Mouse (Mus musculus) hindbrain, embryonic 13.5 days (tissue): ENCODE data around the gene Ephb2. TPM values are rescaled to one million over a fixed set of nuclear protein-coding genes. Genes with fewer than 3 reads are reported as not detected.
A peak's percentile ranks its signal among the peaks of the same experiment; 100 is the strongest.

Experiments
- ATAC-seq: fragments of 200-750 bp; cut with Nextera tagmentation; 2 replicates; pipeline ENCODE4 v1.8.0; 2017; ENCODE audit warnings: moderate TSS enrichment; ENCODE audit not compliant: low FRiP score
- H3K27ac ChIP-seq: fragments of 300-500 bp; sonication (generic); 2 replicates; pipeline ENCODE4 v1.5.1; 2015; ENCODE audit warnings: inconsistent platforms, mild to moderate bottlenecking, moderate library complexity
- H3K27me3 ChIP-seq: fragments of 300-500 bp; sonication (generic); 2 replicates; pipeline ENCODE4 v1.6.1; 2015; ENCODE audit warnings: mild to moderate bottlenecking, inconsistent platforms
- H3K36me3 ChIP-seq: fragments of 300-500 bp; sonication (generic); 2 replicates; pipeline ENCODE4 v1.6.1; 2015; ENCODE audit warnings: mild to moderate bottlenecking, inconsistent platforms
- H3K4me1 ChIP-seq: fragments of 300-500 bp; sonication (generic); replicated peaks from 2 replicates; pipeline ENCODE4 v1.6.1; 2015; ENCODE audit warnings: inconsistent platforms
- H3K4me2 ChIP-seq: fragments of 300-500 bp; sonication (generic); 2 replicates; pipeline ENCODE4 v1.6.1; 2015; ENCODE audit warnings: inconsistent platforms, mild to moderate bottlenecking, moderate library complexity
- H3K4me3 ChIP-seq: fragments of 300-500 bp; sonication (generic); 2 replicates; pipeline ENCODE4 v1.5.1; 2015; ENCODE audit warnings: mild to moderate bottlenecking, inconsistent platforms
- H3K9ac ChIP-seq: fragments of 300-500 bp; sonication (generic); 2 replicates; pipeline ENCODE4 v1.6.1; 2015; ENCODE audit warnings: mild to moderate bottlenecking, inconsistent platforms
- H3K9me3 ChIP-seq: fragments of 300-500 bp; sonication (generic); 2 replicates; pipeline ENCODE4 v1.6.1; 2016; ENCODE audit warnings: inconsistent platforms
- WGBS: fragments of 180-500 bp; shearing (Covaris S2); methylation state at CpG from one replicate; pipeline ENCODE4 v1.1.7; 2015; 5-methylcytosine and 5-hydroxymethylcytosine counted together
- polyA plus RNA-seq: library from polyadenylated mRNA; unstranded; fragments of >200 nt; fragmentation: Nextera tagmentation; extraction: Ambion mirVana; gene quantifications from 2 replicates; pipeline ENCODE4 v1.2.1, GENCODE M21; 2015

Ephb2 gene
- polyA plus RNA-seq, 1 experiment from 2014 or later = 16.5 TPM

GRCm38 (mm10) chr4:136651357-136651811, 184.4 kb downstream of the Ephb2 start:
- 56% methylated on average over 3 of the region's 3 CpGs for WGBS
- Histone ChIP-seq H3K9ac (no peak overlapping the region), H3K4me1 (peaks cover 30% of the 10 kb centered on the region), H3K4me3 (no peak overlapping the region), H3K4me2 (no peak overlapping the region), H3K27ac (peak overlapping the region; percentile 80; the same call in 1 of the 2 replicates), H3K36me3 (peaks cover 29% of the 10 kb centered on the region), H3K27me3 (no peaks in the 10 kb centered on the region), H3K9me3 (peaks cover 7% of the 10 kb centered on the region; the same call in 1 of the 2 replicates)
- ATAC-seq = 0 out of 2 replicates have a peak, but pooled peaks have one; percentile 27

GRCm38 (mm10) chr4:136650261-136650660, 185.5 kb downstream of the Ephb2 start:
- Histone ChIP-seq H3K36me3 (peaks cover 18% of the 10 kb centered on the region), H3K4me2 (no peak overlapping the region), H3K27ac (no peak overlapping the region), H3K9ac (no peak overlapping the region), H3K27me3 (no peaks in the 10 kb centered on the region), H3K4me3 (no peak overlapping the region), H3K9me3 (peaks cover 7% of the 10 kb centered on the region; the same call in 1 of the 2 replicates), H3K4me1 (peaks cover 30% of the 10 kb centered on the region)
- ATAC-seq = no peak
- 81% methylated on average over 8 of the region's 8 CpGs for WGBS

DNA sequence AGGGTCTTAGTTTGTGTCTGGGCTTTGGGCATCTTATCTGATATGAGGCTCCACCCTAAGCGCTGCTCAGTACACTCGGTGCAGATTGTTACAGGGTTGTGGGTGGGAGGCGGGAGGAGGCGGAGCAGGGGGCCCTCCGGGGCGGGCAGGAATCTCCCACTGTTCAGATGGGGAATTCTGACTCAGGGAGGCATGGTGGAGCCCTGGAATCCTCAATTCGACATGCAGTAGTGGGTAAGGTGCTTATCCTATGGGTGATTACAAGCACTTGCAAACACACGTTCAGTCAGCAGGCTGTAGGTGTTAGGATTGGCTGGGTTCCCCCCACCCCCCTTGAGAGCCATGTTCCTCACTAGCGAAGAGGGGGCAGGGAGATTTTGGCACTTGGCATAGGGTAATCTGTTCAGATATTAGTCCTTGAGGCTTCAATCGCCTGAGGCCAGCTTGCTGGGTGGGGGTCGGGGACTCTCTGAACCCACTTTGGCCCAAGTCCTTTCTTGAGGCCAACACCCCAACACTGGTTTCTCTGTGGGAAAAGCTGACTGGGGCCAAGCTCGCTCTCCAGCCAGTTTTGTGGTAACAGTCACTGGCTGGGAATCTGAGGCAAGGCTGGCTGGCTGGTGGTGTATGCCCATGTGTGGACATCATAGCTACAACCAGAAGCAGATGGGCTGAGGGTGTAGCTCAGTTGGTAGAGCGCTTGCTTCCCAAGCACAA, 186.2 kb downstream of the Ephb2 start:
- H3K4me1 ChIP-seq = peaks cover 30% of the 10 kb centered on the region
- H3K4me2 ChIP-seq = no peak overlapping the region
- no peaks in the 10 kb centered on the region for H3K27me3 ChIP-seq
- peaks cover 7% of the 10 kb centered on the region; the same call in 1 of the 2 replicates for H3K9me3 ChIP-seq
- H3K27ac ChIP-seq = no peak overlapping the region
- peaks cover 12% of the 10 kb centered on the region for H3K36me3 ChIP-seq
- WGBS = 44% methylated on average over 13 of the region's 13 CpGs
- H3K4me3 ChIP-seq = no peak overlapping the region
- ATAC-seq = no peak
- 0 out of 2 replicates have a peak overlapping the region, but pooled peaks have one; percentile 53 for H3K9ac ChIP-seq

DNA sequence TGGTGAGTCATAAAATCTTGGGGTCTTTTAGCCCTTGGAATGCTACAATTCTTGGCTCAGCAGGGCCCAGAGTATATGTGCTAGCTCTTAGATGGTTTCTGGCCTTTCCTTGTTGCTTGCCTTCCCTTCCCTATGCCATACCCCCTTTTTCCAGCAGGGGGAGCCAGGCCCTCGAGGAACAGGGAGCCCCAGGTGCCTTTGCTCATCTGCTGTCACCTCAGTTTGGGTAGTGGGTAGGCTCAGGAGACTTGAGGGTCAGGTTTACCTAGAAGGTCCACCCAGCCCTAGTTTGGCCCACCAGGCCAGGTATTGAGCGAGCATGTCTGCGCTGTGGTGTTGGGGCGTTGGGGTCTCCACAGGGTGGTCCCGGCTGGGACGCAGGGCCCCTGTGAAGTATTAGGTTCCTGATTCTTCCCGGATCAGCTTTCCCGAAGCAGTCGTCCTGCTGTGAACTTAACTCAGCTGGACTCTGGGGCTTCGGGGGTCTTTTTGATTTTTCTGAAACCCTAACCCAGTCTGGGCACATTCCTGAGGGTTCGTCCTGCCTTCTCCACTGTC, 186.8 kb downstream of the Ephb2 start:
- no peak for ATAC-seq
- H3K27ac ChIP-seq = no peak overlapping the region
- H3K9ac ChIP-seq = 0 out of 2 replicates have a peak overlapping the region, but pooled peaks have one; percentile 53
- WGBS = 19% methylated on average over 11 of the region's 11 CpGs
- H3K9me3 ChIP-seq = peaks cover 7% of the 10 kb centered on the region; the same call in 1 of the 2 replicates
- H3K27me3 ChIP-seq = no peaks in the 10 kb centered on the region
- peaks cover 5% of the 10 kb centered on the region; the same call in 1 of the 2 replicates for H3K36me3 ChIP-seq
- H3K4me3 ChIP-seq = no peak overlapping the region
- no peak overlapping the region for H3K4me2 ChIP-seq
- H3K4me1 ChIP-seq = peaks cover 30% of the 10 kb centered on the region

DNA sequence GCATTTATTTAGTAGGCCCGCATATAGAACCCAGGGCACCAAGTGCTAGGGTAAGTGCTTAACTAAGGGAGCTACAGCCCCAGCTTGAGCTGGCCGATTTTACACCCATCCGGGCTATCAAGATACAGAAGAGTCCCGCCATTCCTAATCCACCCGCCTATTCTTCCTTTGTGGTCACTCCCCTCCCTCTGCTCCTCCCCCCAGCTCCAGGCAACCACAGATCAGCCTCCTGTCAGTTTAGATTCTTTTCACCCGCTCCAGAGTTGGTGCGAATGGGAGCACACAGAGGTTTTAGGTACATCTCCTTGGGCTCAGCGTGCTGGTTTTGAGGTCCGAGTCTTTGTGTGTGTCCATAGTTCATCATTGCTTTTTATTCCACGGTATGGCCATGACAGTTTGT, 196.9 kb downstream of the Ephb2 start:
- H3K4me3 ChIP-seq = no peak overlapping the region
- peaks cover 41% of the 10 kb centered on the region for H3K27me3 ChIP-seq
- no peaks in the 10 kb centered on the region for H3K9me3 ChIP-seq
- H3K36me3 ChIP-seq = no peaks in the 10 kb centered on the region
- H3K27ac ChIP-seq = no peak overlapping the region; the same call in 1 of the 2 replicates
- WGBS = 4% methylated on average over 10 of the region's 10 CpGs
- peak overlapping the region; percentile 55 for H3K9ac ChIP-seq
- H3K4me2 ChIP-seq = peak overlapping the region; percentile 79
- ATAC-seq = no peak
- peaks cover 22% of the 10 kb centered on the region for H3K4me1 ChIP-seq

GRCm38 (mm10) chr4:136638230-136638750, 197.5 kb downstream of the Ephb2 start:
- WGBS = 31% methylated on average over 7 of the region's 7 CpGs
- peak overlapping the region; percentile 55; the same call in 1 of the 2 replicates for H3K9ac ChIP-seq
- ATAC-seq = no peak

DNA sequence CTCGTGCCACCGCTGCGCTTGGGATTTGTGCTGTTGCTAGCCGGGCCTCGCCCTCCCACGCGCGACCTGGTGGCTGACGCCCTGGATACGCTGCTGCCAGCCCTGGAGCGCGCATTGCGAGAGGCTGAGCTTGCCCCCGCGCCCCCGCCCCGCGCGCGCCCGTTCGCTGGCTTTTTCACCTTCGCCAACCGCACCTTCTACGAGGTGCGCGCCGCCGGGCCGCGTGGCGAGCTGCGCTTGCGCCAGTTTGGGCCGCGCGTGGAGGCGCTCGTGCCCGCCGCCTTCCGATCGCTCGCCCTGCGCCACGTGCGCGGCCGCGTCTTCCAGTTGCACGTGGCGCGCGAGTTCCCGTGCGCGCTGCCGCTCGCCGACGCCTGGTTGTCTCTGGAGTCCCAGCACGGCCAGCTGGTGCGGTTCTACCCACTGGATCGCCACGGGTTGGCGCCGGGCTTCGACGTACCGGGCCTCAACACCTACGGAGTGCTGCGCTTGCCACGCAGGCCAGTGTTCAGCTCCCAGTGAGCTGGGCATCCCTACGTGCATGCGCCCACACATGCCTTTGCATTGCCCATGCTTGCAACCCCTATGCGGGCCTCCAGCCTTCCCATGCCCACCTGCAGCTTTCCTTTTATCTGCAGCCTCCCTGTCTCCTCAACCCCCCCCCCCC, 198.1 kb downstream of the Ephb2 start:
- Histone ChIP-seq H3K4me2 (peak overlapping the region; percentile 79), H3K9ac (peak overlapping the region; percentile 74), H3K27me3 (peaks cover 43% of the 10 kb centered on the region), H3K4me3 (peak overlapping the region; percentile 54), H3K4me1 (peaks cover 22% of the 10 kb centered on the region), H3K27ac (peak overlapping the region; percentile 76), H3K36me3 (no peaks in the 10 kb centered on the region), H3K9me3 (no peaks in the 10 kb centered on the region)
- WGBS = 2% methylated on average over 61 of the region's 76 CpGs
- ATAC-seq = peak; percentile 82

More at GRCm38 (mm10) chr4:136638230-136638750, 197.5 kb downstream of the Ephb2 start:
- H3K4me1 ChIP-seq = peaks cover 22% of the 10 kb centered on the region
- peaks cover 41% of the 10 kb centered on the region for H3K27me3 ChIP-seq
- peak overlapping the region; percentile 79 for H3K4me2 ChIP-seq
- H3K9me3 ChIP-seq = no peaks in the 10 kb centered on the region
- H3K27ac ChIP-seq = no peak overlapping the region
- H3K36me3 ChIP-seq = no peaks in the 10 kb centered on the region
- no peak overlapping the region for H3K4me3 ChIP-seq

GRCm38 (mm10) chr4:136636983-136637562, 198.7 kb downstream of the Ephb2 start:
- Histone ChIP-seq H3K27ac (peak overlapping the region; percentile 76), H3K36me3 (no peaks in the 10 kb centered on the region), H3K4me1 (peaks cover 22% of the 10 kb centered on the region), H3K27me3 (peaks cover 43% of the 10 kb centered on the region), H3K9ac (peak overlapping the region; percentile 74), H3K4me3 (peak overlapping the region; percentile 54), H3K9me3 (no peaks in the 10 kb centered on the region), H3K4me2 (peak overlapping the region; percentile 79)
- 18% methylated on average over 37 of the region's 37 CpGs for WGBS
- peak; percentile 55 for ATAC-seq

DNA sequence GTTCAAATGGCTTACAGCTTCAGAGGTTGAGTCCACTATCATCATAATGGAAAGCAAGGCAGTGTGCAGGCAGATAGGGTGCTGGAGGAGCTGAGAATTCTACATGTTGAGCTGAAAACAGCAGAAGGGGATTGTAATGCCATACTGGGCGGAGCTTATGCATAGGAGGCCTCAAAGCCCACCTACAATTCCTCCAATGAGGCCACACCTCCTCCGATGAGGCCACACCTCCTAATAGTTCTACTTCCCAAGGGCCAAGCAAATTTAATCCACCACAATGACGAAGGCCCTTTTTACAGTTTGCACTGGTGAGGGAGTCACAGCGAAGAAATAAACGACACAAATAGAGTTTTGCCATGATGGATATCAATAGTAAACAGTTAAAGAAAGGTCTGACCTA, 199.3 kb downstream of the Ephb2 start:
- Histone ChIP-seq H3K4me1 (peaks cover 22% of the 10 kb centered on the region), H3K4me3 (0 out of 2 replicates have a peak overlapping the region, but pooled peaks have one; percentile 54), H3K36me3 (no peaks in the 10 kb centered on the region), H3K9ac (no peak overlapping the region), H3K27ac (no peak overlapping the region), H3K27me3 (peaks cover 43% of the 10 kb centered on the region), H3K4me2 (peak overlapping the region; percentile 79; the same call in 1 of the 2 replicates), H3K9me3 (no peaks in the 10 kb centered on the region)
- no peak for ATAC-seq
- 60% methylated on average over 5 of the region's 5 CpGs for whole genome bisulfite sequencing

GRCm38 (mm10) chr4:136635995-136636394, 199.8 kb downstream of the Ephb2 start:
- Histone ChIP-seq H3K9me3 (no peaks in the 10 kb centered on the region), H3K9ac (no peak overlapping the region), H3K36me3 (no peaks in the 10 kb centered on the region), H3K27me3 (peaks cover 43% of the 10 kb centered on the region), H3K27ac (no peak overlapping the region), H3K4me3 (no peak overlapping the region), H3K4me2 (no peak overlapping the region), H3K4me1 (peaks cover 27% of the 10 kb centered on the region)
- ATAC-seq = no peak

DNA sequence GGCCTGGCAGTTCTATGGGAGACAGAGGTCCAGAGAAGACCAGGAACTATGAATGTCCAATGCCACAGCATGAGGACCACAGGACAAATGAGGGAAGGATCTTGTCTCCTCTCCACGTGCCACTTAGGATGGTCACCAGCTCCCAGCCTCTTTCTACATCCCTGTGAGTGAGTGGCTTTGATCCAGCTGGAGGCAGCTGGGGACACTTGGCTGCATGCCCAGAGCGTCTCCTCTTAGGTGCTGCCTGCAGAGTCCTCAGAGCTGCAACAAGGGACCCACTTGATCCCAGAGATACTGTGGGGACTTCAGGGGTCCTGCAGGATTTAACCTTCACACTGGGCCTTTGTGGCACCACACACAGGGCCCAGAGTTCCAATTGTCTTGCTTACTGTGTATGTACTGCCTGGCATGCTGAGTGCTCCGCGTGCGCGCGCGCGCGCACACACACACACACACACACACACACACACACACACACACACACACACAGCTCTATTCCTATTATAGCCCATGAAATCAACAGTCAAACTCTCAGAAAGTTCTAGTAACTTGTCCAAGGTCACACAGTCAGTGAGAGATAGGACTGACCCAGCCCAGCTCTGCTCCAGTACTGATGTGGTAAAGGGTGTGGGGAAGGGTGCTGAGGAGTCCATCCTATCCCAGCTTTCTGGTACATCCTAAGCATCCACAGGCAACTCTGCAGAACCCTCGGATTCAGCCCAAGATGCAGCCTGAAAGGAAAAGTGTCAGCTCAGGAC, 204.4 kb downstream of the Ephb2 start:
- H3K4me3 ChIP-seq = no peak overlapping the region
- H3K27ac ChIP-seq = no peak overlapping the region
- peaks cover 8% of the 10 kb centered on the region; the same call in 1 of the 2 replicates for H3K4me1 ChIP-seq
- H3K9me3 ChIP-seq = no peaks in the 10 kb centered on the region
- 82% methylated on average over 11 of the region's 11 CpGs for WGBS
- no peak overlapping the region for H3K4me2 ChIP-seq
- no peak for ATAC-seq
- no peak overlapping the region for H3K9ac ChIP-seq
- peaks cover 12% of the 10 kb centered on the region for H3K27me3 ChIP-seq
- H3K36me3 ChIP-seq = no peaks in the 10 kb centered on the region
